Mouse (Mus musculus) MEL (cell line): ENCODE data around the gene Slc12a1. TPM values are rescaled to one million over a fixed set of nuclear protein-coding genes. Genes with fewer than 3 reads are reported as not detected.

Experiments used
- DNase-seq: peaks from one replicate; pipeline ENCODE4 v3.0.0; 2011; ENCODE audit warnings: low read depth, low spot score
- H3K27ac ChIP-seq: 2 replicates; pipeline ENCODE4 v1.5.1; 2012; ENCODE audit warnings: low read depth, mild to moderate bottlenecking, control low read depth, low read length, moderate library complexity; ENCODE audit not compliant: control insufficient read depth
- H3K27me3 ChIP-seq, 2 experiments: fragments of 150-350 bp in 1 of 2; sonication (generic) in 1 of 2; 2 replicates each; pipeline ENCODE4 v1.6.1; 2012; ENCODE audit warnings: low read length in 2 of 2, mild to moderate bottlenecking in 2 of 2, improper control_type of control experiment in 1 of 2, moderate library complexity in 1 of 2; ENCODE audit not compliant: insufficient read depth in 2 of 2, control insufficient read depth in 1 of 2
- H3K36me3 ChIP-seq, 2 experiments: 2 replicates each; pipeline ENCODE4 v1.6.1; 2012 to 2014; ENCODE audit warnings: low read length in 2 of 2, improper control_type of control experiment in 1 of 2, inconsistent platforms in 1 of 2, mild to moderate bottlenecking in 1 of 2; ENCODE audit not compliant: insufficient read depth in 2 of 2, control insufficient read depth in 1 of 2
- H3K4me1 ChIP-seq, 2 experiments: fragments of 150-350 bp in 1 of 2; sonication (generic) in 1 of 2; 2 replicates each; pipeline ENCODE4 v1.6.1; 2012; ENCODE audit warnings: low read length in 2 of 2, improper control_type of control experiment in 1 of 2, mild to moderate bottlenecking in 1 of 2; ENCODE audit not compliant: insufficient read depth in 2 of 2, control insufficient read depth in 1 of 2
- H3K4me3 ChIP-seq, 2 experiments: fragments of 150-350 bp in 1 of 2; sonication (generic) in 1 of 2; 2 replicates each; pipeline ENCODE4 v1.5.1; 2012; ENCODE audit warnings: low read depth in 2 of 2, low read length in 2 of 2, mild to moderate bottlenecking in 2 of 2, moderate library complexity in 2 of 2, control low read depth in 1 of 2, improper control_type of control experiment in 1 of 2; ENCODE audit not compliant: control insufficient read depth in 1 of 2, insufficient read depth in 1 of 2
- H3K79me2 ChIP-seq: 2 replicates; pipeline ENCODE4 v1.6.1; 2012; ENCODE audit warnings: mild to moderate bottlenecking, low read length, moderate library complexity; ENCODE audit not compliant: control insufficient read depth, poor library complexity, insufficient read depth
- H3K9ac ChIP-seq: 2 replicates; pipeline ENCODE4 v1.6.1; 2012; ENCODE audit warnings: low read depth, mild to moderate bottlenecking, control low read depth, low read length, moderate library complexity; ENCODE audit not compliant: control insufficient read depth, poor library complexity, severe bottlenecking
- H3K9me3 ChIP-seq: fragments of 150-350 bp; sonication (generic); replicated peaks from 2 replicates; pipeline ENCODE4 v1.6.1; 2012; ENCODE audit warnings: mild to moderate bottlenecking, low read length, improper control_type of control experiment, moderate library complexity; ENCODE audit not compliant: insufficient read depth
- BHLHE40 ChIP-seq: IDR thresholded peaks from 2 replicates; pipeline ENCODE4 v1.6.1; 2012; ENCODE audit warnings: low read depth, mild to moderate bottlenecking, inconsistent platforms, low read length, improper control_type of control experiment, borderline replicate concordance
- CHD1 ChIP-seq: IDR thresholded peaks from 2 replicates; pipeline ENCODE4 v1.6.1; 2012; ENCODE audit warnings: low read depth, mild to moderate bottlenecking, inconsistent platforms, low read length, improper control_type of control experiment
- CHD2 ChIP-seq: IDR thresholded peaks from 2 replicates; pipeline ENCODE4 v1.6.1; 2011; ENCODE audit warnings: low read length, improper control_type of control experiment
- CTCF ChIP-seq, 3 experiments: IDR thresholded peaks in 2 of 3; conservative IDR thresholded peaks in 1 of 3; 2 replicates each; pipeline ENCODE4 v1.5.1; 2011 to 2012; ENCODE audit warnings: low read length in 3 of 3, low read depth in 2 of 3, mild to moderate bottlenecking in 2 of 3, improper control_type of control experiment in 1 of 3, inconsistent platforms in 1 of 3, mixed read lengths in 1 of 3, moderate library complexity in 1 of 3; ENCODE audit not compliant: control insufficient read depth in 1 of 3, insufficient read depth in 1 of 3, poor library complexity in 1 of 3, severe bottlenecking in 1 of 3
- ETS1 ChIP-seq: IDR thresholded peaks from 2 replicates; pipeline ENCODE4 v1.6.1; 2012; ENCODE audit warnings: low read depth, mild to moderate bottlenecking, inconsistent platforms, low read length, improper control_type of control experiment, moderate library complexity
- GABPA ChIP-seq: IDR thresholded peaks from 2 replicates; pipeline ENCODE4 v1.6.1; 2012; ENCODE audit warnings: low read depth, mild to moderate bottlenecking, inconsistent platforms, low read length, improper control_type of control experiment, moderate library complexity
- GATA1 ChIP-seq: IDR thresholded peaks from 2 replicates; pipeline ENCODE4 v1.6.1; 2011; ENCODE audit warnings: low read depth, low read length, improper control_type of control experiment
- JUND ChIP-seq: IDR thresholded peaks from 2 replicates; pipeline ENCODE4 v1.6.1; 2011; ENCODE audit warnings: low read depth, mild to moderate bottlenecking, improper control_type of control experiment, low read length
- MEF2A ChIP-seq: IDR thresholded peaks from 2 replicates; pipeline ENCODE4 v1.6.1; 2014; ENCODE audit warnings: low read depth, mild to moderate bottlenecking, inconsistent platforms, low read length, improper control_type of control experiment; ENCODE audit not compliant: poor library complexity, insufficient replicate concordance, severe bottlenecking; ENCODE audit errors: extremely low read depth
- MXI1 ChIP-seq: IDR thresholded peaks from 2 replicates; pipeline ENCODE4 v1.6.1; 2011; ENCODE audit warnings: mild to moderate bottlenecking, low read depth, low read length, improper control_type of control experiment
- MYC ChIP-seq: IDR thresholded peaks from 2 replicates; pipeline ENCODE4 v1.6.1; 2011; ENCODE audit warnings: low read depth, mild to moderate bottlenecking, low read length, improper control_type of control experiment, moderate library complexity
- NRF1 ChIP-seq: IDR thresholded peaks from 2 replicates; pipeline ENCODE4 v1.6.1; 2014; ENCODE audit warnings: low read depth, mild to moderate bottlenecking, inconsistent platforms, low read length, improper control_type of control experiment, moderate library complexity; ENCODE audit not compliant: poor library complexity, insufficient read depth, severe bottlenecking
- POLR2A ChIP-seq, 2 experiments: IDR thresholded peaks; 2 replicates each; pipeline ENCODE4 v1.6.1; 2011 to 2012; ENCODE audit warnings: low read length in 2 of 2, mild to moderate bottlenecking in 2 of 2, control low read depth in 1 of 2, improper control_type of control experiment in 1 of 2, low read depth in 1 of 2, moderate library complexity in 1 of 2; ENCODE audit not compliant: control insufficient read depth in 1 of 2, insufficient read depth in 1 of 2, poor library complexity in 1 of 2
- POLR2AphosphoS2 ChIP-seq: IDR thresholded peaks from 2 replicates; pipeline ENCODE4 v1.6.1; 2011; ENCODE audit warnings: low read length, improper control_type of control experiment
- POLR2AphosphoS5 ChIP-seq: IDR thresholded peaks from 2 replicates; pipeline ENCODE4 v1.6.1; 2012; ENCODE audit warnings: low read depth, borderline replicate concordance, mild to moderate bottlenecking, inconsistent platforms, low read length, moderate library complexity, mixed read lengths
- RAD21 ChIP-seq: IDR thresholded peaks from 2 replicates; pipeline ENCODE4 v1.6.1; 2011; ENCODE audit warnings: mild to moderate bottlenecking, low read depth, low read length, improper control_type of control experiment
- RCOR1 ChIP-seq: IDR thresholded peaks from 2 replicates; pipeline ENCODE4 v1.6.1; 2012; ENCODE audit warnings: low read depth, mild to moderate bottlenecking, inconsistent platforms, low read length, improper control_type of control experiment
- SMC3 ChIP-seq: IDR thresholded peaks from 2 replicates; pipeline ENCODE4 v1.6.1; 2011; ENCODE audit warnings: low read depth, low read length, improper control_type of control experiment
- ZC3H11A ChIP-seq: IDR thresholded peaks from 2 replicates; pipeline ENCODE4 v1.6.1; 2012; ENCODE audit warnings: low read depth, mild to moderate bottlenecking, inconsistent platforms, low read length, improper control_type of control experiment
- ZMIZ1 ChIP-seq: IDR thresholded peaks from 2 replicates; pipeline ENCODE4 v1.6.1; 2012; ENCODE audit warnings: low read depth, mild to moderate bottlenecking, inconsistent platforms, low read length, improper control_type of control experiment, moderate library complexity
- polyA plus RNA-seq, 2 experiments: library from polyadenylated mRNA; stranded (reverse) in 1 of 2; unstranded in 1 of 2; fragments of >175 nt in 1 of 2; fragments of >200 nt in 1 of 2; gene quantifications; 2 replicates each; pipeline versions ENCODE4 v1.2.1 to v1.2.4; 2012; ENCODE audit warnings: low replicate concordance in 2 of 2, low read depth in 1 of 2; ENCODE audit not compliant: insufficient read length in 2 of 2, insufficient read depth in 1 of 2, missing spikeins in 1 of 2
- total RNA-seq: library from RNA; depleted of rRNA; stranded (reverse); fragments of 300-350 nt; gene quantifications from 2 replicates; pipeline ENCODE4 v1.2.3, GENCODE M21; 2012

Gene Slc12a1
- total and polyA plus RNA-seq, 3 experiments, result not detected

GRCm38 (mm10) chr2:125249339-125249738, 97.0 kb downstream of the Slc12a1 start:
- Histone ChIP-seq H3K4me1 (peaks cover 3 to 21% of the 10 kb centered on the region in 2 experiments; a peak in 3 of 4 replicates), H3K4me3 (peak overlapping the region; percentile 87 to 93), H3K27me3 (no peaks in the 10 kb centered on the region), H3K9ac (peak overlapping the region; percentile 96), H3K9me3 (no peaks in the 10 kb centered on the region), H3K36me3 (peaks cover 29 to 51% of the 10 kb centered on the region in 2 experiments), H3K27ac (no peak overlapping the region), H3K79me2 (peaks cover 57% of the 10 kb centered on the region)
- TF ChIP-seq ZC3H11A (no peak), MXI1 (peak; percentile 67), CHD1 (0 out of 2 replicates have a peak, but pooled peaks have one; percentile 83)
- no peak for DNase-seq

DNA sequence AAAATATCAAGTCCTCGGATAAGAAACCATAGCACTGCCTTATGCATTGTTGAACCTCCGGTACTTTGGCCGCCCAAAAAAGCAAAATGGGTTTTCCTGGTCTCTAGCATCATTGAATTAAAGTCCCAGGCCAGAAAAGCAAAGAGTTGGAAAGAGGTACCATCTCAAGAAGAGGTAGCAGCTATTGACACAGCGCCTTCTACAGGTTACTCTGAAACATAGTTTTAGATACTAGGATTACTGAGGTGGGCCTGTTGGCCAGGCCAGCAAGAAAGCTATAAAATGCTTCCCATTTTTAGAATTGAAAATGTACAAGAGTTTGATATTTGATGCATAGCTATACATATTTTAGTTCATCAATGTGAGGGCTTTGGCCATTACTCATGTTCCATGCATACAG, 97.6 kb downstream of the Slc12a1 start:
- H3K4me1 ChIP-seq, result peaks cover 3 to 21% of the 10 kb centered on the region in 2 experiments; a peak in 3 of 4 replicates
- peaks cover 33 to 51% of the 10 kb centered on the region in 2 experiments for H3K36me3 ChIP-seq
- peak; percentile 74 for DNase-seq
- no peaks in the 10 kb centered on the region for H3K9me3 ChIP-seq
- no peak overlapping the region for H3K27ac ChIP-seq
- no peaks in the 10 kb centered on the region for H3K27me3 ChIP-seq
- H3K79me2 ChIP-seq, result peaks cover 57% of the 10 kb centered on the region
- TF ChIP-seq ETS1 (no peak), NRF1 (no peak), GABPA (no peak), CTCF (IDR thresholded peaks at IDR 0.05 in 2 of 3, conservative IDR thresholded peaks at IDR 0.05 in 1 of 3; ENCODE audit: control insufficient read depth in 1 of 3, insufficient read depth in 1 of 3, low read depth in 2 of 3, low read length in 3 of 3, poor library complexity in 1 of 3, severe bottlenecking in 1 of 3) (peak in 2 of 3 experiments; percentile 57 to 68; a peak in 4 of 6 replicates), MYC (no peak), BHLHE40 (no peak), RCOR1 (no peak), POLR2AphosphoS5 (no peak), GATA1 (0 out of 2 replicates have a peak, but pooled peaks have one; percentile 1), CHD2 (no peak), JUND (no peak)
- H3K4me3 ChIP-seq, result peak overlapping the region in 1 of 2 experiments; percentile 93; a peak in 3 of 4 replicates
- peak overlapping the region; percentile 96; the same call in 1 of the 2 replicates for H3K9ac ChIP-seq

DNA sequence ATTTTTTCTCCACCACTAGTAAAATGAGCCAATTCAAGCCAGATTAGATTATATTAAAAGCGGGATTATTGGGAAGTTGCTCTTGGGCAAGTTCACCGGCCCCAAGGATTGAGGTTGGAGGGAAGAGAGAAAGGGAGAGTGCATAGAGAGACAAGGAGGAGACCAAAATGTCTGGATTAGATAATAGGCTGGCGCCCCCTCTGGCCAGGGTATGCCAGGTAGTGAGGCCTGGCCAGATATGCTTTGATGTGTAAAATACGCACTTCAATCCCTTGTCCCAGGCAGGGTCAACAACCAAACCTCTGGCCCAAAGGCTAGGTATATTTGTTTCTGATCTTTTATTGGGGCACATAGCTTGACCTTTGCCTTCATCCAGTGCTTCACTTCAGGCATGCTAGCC, 99.5 kb downstream of the Slc12a1 start:
- Histone ChIP-seq H3K36me3 (peaks cover 41 to 51% of the 10 kb centered on the region in 2 experiments), H3K9ac (no peak overlapping the region), H3K27ac (no peak overlapping the region), H3K4me3 (no peak overlapping the region), H3K27me3 (no peaks in the 10 kb centered on the region), H3K4me1 (peaks cover 0 to 14% of the 10 kb centered on the region in 2 experiments; a peak in 2 of 4 replicates), H3K79me2 (peaks cover 58% of the 10 kb centered on the region), H3K9me3 (no peaks in the 10 kb centered on the region)
- TF ChIP-seq POLR2A (IDR thresholded peaks at IDR 0.05; ENCODE audit: control insufficient read depth in 1 of 2, insufficient read depth in 1 of 2, low read depth in 1 of 2, low read length in 2 of 2, poor library complexity in 1 of 2) (peak in 1 of 2 experiments; percentile 17; a peak in 1 of 4 replicates), MEF2A (no peak), CTCF (IDR thresholded peaks at IDR 0.05 in 2 of 3, conservative IDR thresholded peaks at IDR 0.05 in 1 of 3; ENCODE audit: control insufficient read depth in 1 of 3, insufficient read depth in 1 of 3, low read depth in 2 of 3, low read length in 3 of 3, poor library complexity in 1 of 3, severe bottlenecking in 1 of 3) (peak; percentile 29 to 49 (median 40)), SMC3 (no peak), RAD21 (no peak), CHD2 (no peak), ZMIZ1 (no peak), POLR2AphosphoS2 (0 out of 2 replicates have a peak, but pooled peaks have one; percentile 18)
- DNase-seq, result peak; percentile 49
